Mouse (Mus musculus): ENCODE results near the gene Olfr418. TPM values are rescaled to one million over a fixed set of nuclear protein-coding genes. Genes with fewer than 3 reads are reported as not detected.

Gene Olfr418
- polyA plus RNA-seq, 1 experiment = not detected

DNA sequence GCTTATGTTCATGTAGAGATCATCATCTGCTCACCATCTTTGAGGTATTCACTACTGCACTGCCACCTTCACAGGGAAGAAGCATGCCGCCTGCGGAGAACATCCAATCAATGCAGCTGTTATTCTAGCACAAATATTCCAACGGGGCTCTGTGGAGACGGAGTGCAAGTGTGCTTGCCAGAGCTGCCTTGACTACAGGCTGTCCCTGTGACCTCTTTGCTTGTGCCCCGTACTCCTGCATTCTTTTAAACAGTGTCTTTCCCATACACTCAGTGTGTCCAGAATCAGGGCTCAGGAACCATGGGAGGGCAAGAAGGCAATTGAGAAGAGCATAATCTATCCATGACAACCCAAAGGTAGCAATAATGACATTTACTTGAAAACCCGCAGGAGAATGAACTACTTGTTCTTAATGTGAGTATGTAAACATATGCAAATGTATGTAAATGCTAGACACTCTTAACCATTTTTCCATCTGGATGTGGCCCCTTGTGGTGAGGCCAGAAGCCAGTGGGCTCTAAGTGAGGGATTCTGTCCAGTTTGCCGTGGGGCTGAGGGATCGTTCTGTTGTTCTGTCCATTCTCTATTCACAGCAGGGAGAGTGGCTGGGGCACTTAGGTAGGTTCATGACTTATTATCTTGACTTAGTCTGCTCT is 55.9 kb downstream of the Olfr418 start:
- no peak for DNase-seq
- Histone ChIP-seq H3K4me1 (ENCODE audit: control insufficient read depth, insufficient read depth, low read length) (no peaks in the 10 kb centered on the region), H3K4me3 (replicated peaks; ENCODE audit: extremely low read depth, low read depth, low read length) (no peak overlapping the region)
- WGBS = 70% methylated on average over 8 of the region's 8 CpGs
- no peak for TF ChIP-seq POLR2A (IDR thresholded peaks at IDR 0.05; ENCODE audit: borderline replicate concordance, extremely low read depth, low read depth, low read length)
- no peak for TF ChIP-seq CTCF (IDR thresholded peaks at IDR 0.05; ENCODE audit: insufficient read depth, low read length)

DNA sequence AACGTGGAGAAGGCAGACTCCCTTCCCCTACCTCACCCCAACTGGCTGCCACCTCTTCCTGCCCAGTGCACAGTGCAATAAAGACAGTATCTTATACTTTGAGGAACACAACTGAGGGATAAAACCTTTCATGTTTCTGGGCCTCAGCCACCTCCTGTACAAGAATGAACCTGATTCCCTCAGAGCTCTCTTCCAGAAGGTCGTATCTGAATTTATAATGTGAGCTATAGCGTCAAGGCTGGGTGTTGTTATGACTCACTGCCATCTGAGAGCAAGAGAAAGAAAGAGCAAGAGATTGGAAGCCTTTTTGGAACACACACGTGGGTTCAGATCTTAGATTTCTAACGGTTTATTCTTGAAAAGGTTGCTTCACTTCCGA is 56.4 kb downstream of the Olfr418 start:
- TF ChIP-seq CTCF (IDR thresholded peaks at IDR 0.05; ENCODE audit: insufficient read depth, low read length) = no peak
- no peak for TF ChIP-seq POLR2A (IDR thresholded peaks at IDR 0.05; ENCODE audit: borderline replicate concordance, extremely low read depth, low read depth, low read length)
- WGBS = 58% methylated on average over 6 of the region's 6 CpGs
- no peaks in the 10 kb centered on the region for H3K4me1 ChIP-seq (ENCODE audit: control insufficient read depth, insufficient read depth, low read length)
- DNase-seq = no peak
- H3K4me3 ChIP-seq (replicated peaks; ENCODE audit: extremely low read depth, low read depth, low read length) = no peak overlapping the region

Other genes starting within 250 kb of the Olfr418 start
- gene Olfr1408, start 128.6 kb upstream of the Olfr418 start, polyA plus RNA-seq (2012; rRNA removed) = not detected in 2 replicates
- gene Olfr1406, start 75.4 kb upstream of the Olfr418 start, polyA plus RNA-seq (2012; rRNA removed) = not detected in 2 replicates
- not detected in 2 replicates for gene Olfr218, start 68.2 kb upstream of the Olfr418 start, polyA plus RNA-seq (2012; rRNA removed)
- gene Olfr1404, start 53.6 kb upstream of the Olfr418 start, polyA plus RNA-seq (2012; rRNA removed) = not detected in 2 replicates
- 0.11 and 0.36 TPM in 2 replicates for gene Fcer1a, start 38.8 kb upstream of the Olfr418 start, polyA plus RNA-seq (2012; rRNA removed)
- gene Mptx2, start 11.8 kb downstream of the Olfr418 start, polyA plus RNA-seq (2012; rRNA removed) = not detected in 2 replicates
- gene Ackr1, start 67.7 kb downstream of the Olfr418 start, polyA plus RNA-seq (2012; rRNA removed) = 2.2 and 2.3 TPM in 2 replicates
- gene Aim2, start 84.9 kb downstream of the Olfr418 start, polyA plus RNA-seq (2012; rRNA removed) = 2.8 and 5.1 TPM in 2 replicates
- 1.6 and 3.6 TPM in 2 replicates for gene Cadm3, start 101.7 kb downstream of the Olfr418 start, polyA plus RNA-seq (2012; rRNA removed)
- gene Ifi206, start 225.0 kb downstream of the Olfr418 start, polyA plus RNA-seq (2012; rRNA removed) = 1.6 and 4.0 TPM in 2 replicates